Mouse (Mus musculus): ENCODE results near the gene Olfr1093. TPM values are rescaled to one million over a fixed set of nuclear protein-coding genes. Genes with fewer than 3 reads are reported as not detected.

The Olfr1093 gene
- not detected in 2 replicates for polyA plus RNA-seq (2015; fragmentation: Nextera tagmentation; extraction: Ambion mirVana)

GRCm38 (mm10) chr2:86782179-86782578, at the start of gene Olfr1093:
Gene Olfr1093 (plus strand): TSS chr2:86782479.
- Histone ChIP-seq H3K27me3 (no peaks in the 10 kb centered on the region), H3K27ac (no peak within 1 kb of the TSS), H3K36me3 (no peaks in the 10 kb centered on the region), H3K4me3 (no peak within 1 kb of the TSS), H3K9ac (no peak within 1 kb of the TSS), H3K9me3 (no peaks in the 10 kb centered on the region), H3K4me2 (no peak within 1 kb of the TSS), H3K4me1 (no peaks in the 10 kb centered on the region)
- 84% methylated on average over 2 of the region's 2 CpGs for WGBS
- no peak for ATAC-seq (ENCODE audit: insufficient number of reproducible peaks, low FRiP score, low TSS enrichment, low read depth)

DNA sequence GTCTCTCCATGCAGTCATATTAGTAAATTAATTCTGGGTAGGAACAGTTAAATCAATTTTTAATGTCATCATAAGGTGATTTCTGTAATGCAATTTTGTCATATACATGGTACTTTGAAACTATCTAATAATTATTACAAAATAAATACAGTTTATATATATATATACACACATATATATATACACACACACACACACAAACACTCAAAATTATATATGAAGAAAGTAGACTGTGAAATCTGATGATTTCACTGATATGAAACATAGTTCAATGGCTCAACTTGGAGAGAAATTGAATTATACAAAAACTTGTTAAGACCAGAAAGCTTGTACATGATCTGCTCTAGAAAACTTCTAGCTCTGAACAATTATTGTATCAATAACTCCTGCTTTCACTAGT, 48.7 kb upstream of the Olfr1093 start, which contains the start of gene Olfr1089:
Gene Olfr1089, minus strand, starts transcription at position 101 of the 400 bp plus-strand sequence.
- H3K36me3 ChIP-seq = no peaks in the 10 kb centered on the region
- no peak within 1 kb of the TSS for H3K4me2 ChIP-seq
- no peaks in the 10 kb centered on the region for H3K4me1 ChIP-seq
- ATAC-seq (ENCODE audit: insufficient number of reproducible peaks, low FRiP score, low TSS enrichment, low read depth) = no peak
- no peak within 1 kb of the TSS for H3K4me3 ChIP-seq
- no peaks in the 10 kb centered on the region for H3K27me3 ChIP-seq
- no peak within 1 kb of the TSS for H3K27ac ChIP-seq
- no peaks in the 10 kb centered on the region for H3K9me3 ChIP-seq
- H3K9ac ChIP-seq = no peak within 1 kb of the TSS

DNA sequence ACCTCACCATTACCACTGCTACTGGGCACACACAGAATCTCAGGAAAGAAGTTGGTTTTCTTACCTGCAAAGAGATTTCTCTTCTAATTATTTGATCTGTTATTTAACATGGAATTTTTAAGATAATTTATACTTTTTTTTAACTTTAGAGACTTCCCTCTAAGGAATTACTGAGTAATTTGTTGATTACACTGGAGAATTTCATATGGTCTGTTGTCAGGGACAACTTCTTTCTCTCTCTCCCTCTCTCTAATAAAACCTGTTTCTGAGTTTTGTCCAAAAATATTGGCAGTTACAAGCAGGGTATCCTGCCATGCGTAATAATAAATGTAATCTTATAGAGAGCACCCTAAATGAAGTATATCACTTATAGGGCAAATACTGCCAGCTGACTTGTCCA, 23.4 kb upstream of the Olfr1093 start, which contains the start of gene Olfr1090:
Gene Olfr1090, minus strand, starts transcription at position 101 of the 400 bp plus-strand sequence.
- Histone ChIP-seq H3K36me3 (no peaks in the 10 kb centered on the region), H3K4me3 (no peak within 1 kb of the TSS), H3K27ac (no peak within 1 kb of the TSS), H3K4me2 (no peak within 1 kb of the TSS), H3K9ac (no peak within 1 kb of the TSS), H3K9me3 (no peaks in the 10 kb centered on the region), H3K27me3 (no peaks in the 10 kb centered on the region), H3K4me1 (no peaks in the 10 kb centered on the region)
- ATAC-seq (ENCODE audit: insufficient number of reproducible peaks, low FRiP score, low TSS enrichment, low read depth) = no peak
- WGBS = 90% methylated on average over 1 of the region's 1 CpGs

DNA sequence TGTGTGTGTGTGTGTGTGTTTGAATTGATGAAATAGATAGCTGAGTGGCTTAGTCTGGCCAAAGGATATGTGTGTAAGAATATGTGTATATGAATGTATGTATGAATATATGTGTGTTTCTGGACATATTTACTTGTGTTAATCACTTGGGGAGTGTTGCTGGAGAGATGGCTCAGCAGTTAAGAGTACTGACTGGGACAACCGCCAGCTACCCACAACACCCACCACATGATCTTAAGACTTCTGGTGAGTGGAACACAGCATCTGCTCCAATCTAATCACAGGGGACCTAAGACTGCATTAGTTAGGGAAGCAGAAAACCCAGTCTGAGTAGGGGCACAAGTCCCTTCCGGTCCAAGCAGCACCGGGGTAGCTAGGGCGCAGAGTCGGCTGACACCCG, 21.2 kb upstream of the Olfr1093 start:
- WGBS = 93% methylated on average over 6 of the region's 6 CpGs
- Histone ChIP-seq H3K4me1 (no peaks in the 10 kb centered on the region), H3K4me3 (no peak overlapping the region), H3K36me3 (no peaks in the 10 kb centered on the region), H3K27me3 (no peaks in the 10 kb centered on the region), H3K27ac (no peak overlapping the region), H3K9ac (no peak overlapping the region), H3K4me2 (no peak overlapping the region), H3K9me3 (no peaks in the 10 kb centered on the region)
- no peak for ATAC-seq (ENCODE audit: insufficient number of reproducible peaks, low FRiP score, low TSS enrichment, low read depth)

- Histone ChIP-seq H3K36me3 (no peaks in the 10 kb centered on the region), H3K9me3 (no peaks in the 10 kb centered on the region), H3K9ac (no peak within 1 kb of the TSS), H3K27me3 (no peaks in the 10 kb centered on the region), H3K27ac (no peak within 1 kb of the TSS), H3K4me1 (no peaks in the 10 kb centered on the region), H3K4me2 (no peak within 1 kb of the TSS), H3K4me3 (no peak within 1 kb of the TSS)
- no peak for ATAC-seq (ENCODE audit: insufficient number of reproducible peaks, low FRiP score, low TSS enrichment, low read depth)
Observed at GRCm38 (mm10) chr2:86809918-86810317, 27.6 kb downstream of the Olfr1093 start, which contains the start of gene Olfr141. Gene Olfr141 (minus strand): TSS chr2:86810018.

GRCm38 (mm10) chr2:86824363-86824762, 42.1 kb downstream of the Olfr1093 start, which contains the start of gene Olfr1094:
Gene Olfr1094 (plus strand): TSS chr2:86824663.
- Histone ChIP-seq H3K36me3 (no peaks in the 10 kb centered on the region), H3K4me1 (no peaks in the 10 kb centered on the region), H3K9me3 (no peaks in the 10 kb centered on the region), H3K27me3 (no peaks in the 10 kb centered on the region), H3K4me2 (no peak within 1 kb of the TSS), H3K9ac (no peak within 1 kb of the TSS), H3K4me3 (no peak within 1 kb of the TSS), H3K27ac (no peak within 1 kb of the TSS)
- no peak for ATAC-seq (ENCODE audit: insufficient number of reproducible peaks, low FRiP score, low TSS enrichment, low read depth)

Other genes with a start within 250 kb of the Olfr1093 start
- gene Olfr1079, start 240.0 kb upstream of the Olfr1093 start, polyA plus RNA-seq (2015; fragmentation: Nextera tagmentation; extraction: Ambion mirVana) = not detected in 2 replicates
- gene Olfr1080, start 224.2 kb upstream of the Olfr1093 start, polyA plus RNA-seq (2015; fragmentation: Nextera tagmentation; extraction: Ambion mirVana) = not detected in 2 replicates
- not detected in 2 replicates for gene Olfr1082, start 183.5 kb upstream of the Olfr1093 start, polyA plus RNA-seq (2015; fragmentation: Nextera tagmentation; extraction: Ambion mirVana)
- not detected in 2 replicates for gene Olfr1084, start 142.8 kb upstream of the Olfr1093 start, polyA plus RNA-seq (2015; fragmentation: Nextera tagmentation; extraction: Ambion mirVana)
- gene Olfr1085, start 120.5 kb upstream of the Olfr1093 start, polyA plus RNA-seq (2015; fragmentation: Nextera tagmentation; extraction: Ambion mirVana) = not detected in 2 replicates
- gene Olfr1086, start 102.4 kb upstream of the Olfr1093 start, polyA plus RNA-seq (2015; fragmentation: Nextera tagmentation; extraction: Ambion mirVana) = not detected in 2 replicates
- gene Olfr1087, start 84.1 kb upstream of the Olfr1093 start, polyA plus RNA-seq (2015; fragmentation: Nextera tagmentation; extraction: Ambion mirVana) = not detected in 2 replicates
- not detected in 2 replicates for gene Olfr1089, start 48.8 kb upstream of the Olfr1093 start, polyA plus RNA-seq (2015; fragmentation: Nextera tagmentation; extraction: Ambion mirVana)
- not detected in 2 replicates for gene Olfr1090, start 23.5 kb upstream of the Olfr1093 start, polyA plus RNA-seq (2015; fragmentation: Nextera tagmentation; extraction: Ambion mirVana)
- not detected in 2 replicates for gene Olfr141, start 27.5 kb downstream of the Olfr1093 start, polyA plus RNA-seq (2015; fragmentation: Nextera tagmentation; extraction: Ambion mirVana)
- gene Olfr1094, start 42.2 kb downstream of the Olfr1093 start, polyA plus RNA-seq (2015; fragmentation: Nextera tagmentation; extraction: Ambion mirVana) = not detected in 2 replicates
- gene Olfr1095, start 69.2 kb downstream of the Olfr1093 start, polyA plus RNA-seq (2015; fragmentation: Nextera tagmentation; extraction: Ambion mirVana) = not detected in 2 replicates
- not detected in 2 replicates for gene Gm13723, start 92.3 kb downstream of the Olfr1093 start, polyA plus RNA-seq (2015; fragmentation: Nextera tagmentation; extraction: Ambion mirVana)
- not detected in 2 replicates for gene Olfr1097, start 109.7 kb downstream of the Olfr1093 start, polyA plus RNA-seq (2015; fragmentation: Nextera tagmentation; extraction: Ambion mirVana)
- gene Olfr1098, start 142.1 kb downstream of the Olfr1093 start, polyA plus RNA-seq (2015; fragmentation: Nextera tagmentation; extraction: Ambion mirVana) = not detected in 2 replicates
- gene Olfr1099, start 178.2 kb downstream of the Olfr1093 start, polyA plus RNA-seq (2015; fragmentation: Nextera tagmentation; extraction: Ambion mirVana) = not detected in 2 replicates
- not detected in 2 replicates for gene Olfr1100, start 197.5 kb downstream of the Olfr1093 start, polyA plus RNA-seq (2015; fragmentation: Nextera tagmentation; extraction: Ambion mirVana)
- not detected in 2 replicates for gene Olfr1101, start 208.7 kb downstream of the Olfr1093 start, polyA plus RNA-seq (2015; fragmentation: Nextera tagmentation; extraction: Ambion mirVana)
- gene Olfr1102, start 215.9 kb downstream of the Olfr1093 start, polyA plus RNA-seq (2015; fragmentation: Nextera tagmentation; extraction: Ambion mirVana) = not detected in 2 replicates
- not detected in 2 replicates for gene Olfr1104, start 244.6 kb downstream of the Olfr1093 start, polyA plus RNA-seq (2015; fragmentation: Nextera tagmentation; extraction: Ambion mirVana)

Measured in limb, embryonic 15.5 days (tissue).